Mouse (Mus musculus) granulocyte monocyte progenitor cell, adult 5-6 weeks (primary cell): ENCODE data around the gene Eif4g3. TPM values are rescaled to one million over a fixed set of nuclear protein-coding genes. Genes with fewer than 3 reads are reported as not detected.

Experiments used
- ATAC-seq: replicated peaks from 2 replicates; pipeline ENCODE4 v1.8.0; 2016; ENCODE audit warnings: mild to moderate bottlenecking, moderate TSS enrichment, inconsistent platforms; ENCODE audit not compliant: poor library complexity, severe bottlenecking
- total RNA-seq, 2 experiments: library from RNA; stranded (forward) in 1 of 2; stranded (reverse) in 1 of 2; fragments of 200-712, 200-1000 nt in 1 of 2; fragments of >200 nt in 1 of 2; fragmentation: Nextera tagmentation in 1 of 2; gene quantifications; 2 replicates each; pipeline ENCODE4 v1.2.3; 2014 to 2017

The Eif4g3 gene
- total RNA-seq, 2 experiments from 2014 or later = 29.3 to 72.3 TPM

GRCm38 (mm10) chr4:137984746-137985145 lies 8.1 kb upstream of the Eif4g3 start:
- no peak for ATAC-seq

GRCm38 (mm10) chr4:137989426-137989825 lies 3.4 kb upstream of the Eif4g3 start:
- ATAC-seq = no peak

- ATAC-seq = no peak
These were observed 2.4 kb upstream of the Eif4g3 start for GRCm38 (mm10) chr4:137990433-137990832.

- ATAC-seq = no peak
These were observed 1.6 kb upstream of the Eif4g3 start for GRCm38 (mm10) chr4:137991240-137991639.

GRCm38 (mm10) chr4:137993291-137993758 lies 503 bp downstream of the Eif4g3 start:
- peak; percentile 82 for ATAC-seq

- 0 out of 2 replicates have a peak, but pooled peaks have one; percentile 10 for ATAC-seq
These were observed 1.2 kb downstream of the Eif4g3 start for GRCm38 (mm10) chr4:137993821-137994561.

GRCm38 (mm10) chr4:137994562-137995336 lies 1.9 kb downstream of the Eif4g3 start:
- peak; percentile 71 for ATAC-seq

GRCm38 (mm10) chr4:137995399-137995798 lies 2.6 kb downstream of the Eif4g3 start:
- ATAC-seq = peak; percentile 9; the same call in 1 of the 2 replicates

GRCm38 (mm10) chr4:137998232-137998631 lies 5.4 kb downstream of the Eif4g3 start:
- no peak for ATAC-seq

GRCm38 (mm10) chr4:138000682-138001081 lies 7.9 kb downstream of the Eif4g3 start:
- ATAC-seq = no peak

GRCm38 (mm10) chr4:138003909-138004610 lies 11.2 kb downstream of the Eif4g3 start:
- ATAC-seq = no peak

- ATAC-seq = no peak
These were observed 13.0 kb downstream of the Eif4g3 start for GRCm38 (mm10) chr4:138005781-138006180.

- ATAC-seq = peak; percentile 66
These were observed 14.3 kb downstream of the Eif4g3 start for GRCm38 (mm10) chr4:138006951-138007613.

GRCm38 (mm10) chr4:138008646-138009045 lies 15.8 kb downstream of the Eif4g3 start:
- no peak for ATAC-seq

- no peak for ATAC-seq
These were observed 17.1 kb downstream of the Eif4g3 start for GRCm38 (mm10) chr4:138009786-138010502.

GRCm38 (mm10) chr4:138013723-138014479 lies 21.1 kb downstream of the Eif4g3 start:
- ATAC-seq = peak; percentile 95

GRCm38 (mm10) chr4:138015966-138016365 lies 23.1 kb downstream of the Eif4g3 start:
- no peak for ATAC-seq

GRCm38 (mm10) chr4:138017085-138017637 lies 24.3 kb downstream of the Eif4g3 start:
- ATAC-seq = no peak
